Mouse (Mus musculus) urinary bladder, postnatal 10 days (tissue): ENCODE results near the gene Ppp1r12c.
A peak's percentile ranks its signal among the peaks of the same experiment; 100 is the strongest.
"Not testable (repeated sequence)": the region's sequence is repeated elsewhere in the genome, so short reads cannot be mapped to it uniquely, and the experiment has no call there.

ENCODE experiments used
- DNase-seq: peaks from one replicate; pipeline ENCODE4 v3.0.0; 2022; ENCODE audit warnings: low spot score

Ppp1r12c gene

GRCm38 (mm10) chr7:4501558-4502397 lies at the start of gene Ppp1r12c:
Ppp1r12c (minus strand) TSS chr7:4501680.
- DNase-seq: peak; percentile 90

DNA sequence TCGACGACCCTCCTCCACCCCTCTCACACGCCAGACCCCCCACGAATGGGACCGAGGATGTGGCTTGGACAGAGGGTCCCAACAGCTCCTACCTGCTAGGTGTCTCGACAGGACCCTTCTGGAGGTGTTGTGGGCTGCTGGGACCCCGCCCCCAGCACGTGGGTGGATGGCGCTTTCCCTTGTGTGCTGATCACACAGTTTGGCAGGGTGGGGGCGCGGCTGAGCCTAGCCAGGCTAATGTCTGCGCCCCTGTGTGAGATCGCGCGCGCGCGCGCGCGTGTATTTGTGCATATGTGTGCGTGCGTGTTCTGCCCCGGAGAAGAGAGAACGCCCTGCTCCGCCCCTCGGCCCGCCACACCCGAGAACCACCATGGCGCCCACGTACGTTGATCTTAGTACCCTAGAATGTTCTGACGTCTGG lies 45.8 kb upstream of the Ppp1r12c start, which contains the start of gene Syt5:
Syt5 (minus strand) TSS at position 321 of the 421 bp plus-strand sequence.
- DNase-seq: no peak

GRCm38 (mm10) chr7:4546591-4547131 lies 45.2 kb upstream of the Ppp1r12c start:
- DNase-seq: no peak

- DNase-seq: no peak
These were observed 44.6 kb upstream of the Ppp1r12c start for GRCm38 (mm10) chr7:4546050-4546449.

GRCm38 (mm10) chr7:4542013-4542412 lies 40.5 kb upstream of the Ppp1r12c start:
- DNase-seq: no peak

DNA sequence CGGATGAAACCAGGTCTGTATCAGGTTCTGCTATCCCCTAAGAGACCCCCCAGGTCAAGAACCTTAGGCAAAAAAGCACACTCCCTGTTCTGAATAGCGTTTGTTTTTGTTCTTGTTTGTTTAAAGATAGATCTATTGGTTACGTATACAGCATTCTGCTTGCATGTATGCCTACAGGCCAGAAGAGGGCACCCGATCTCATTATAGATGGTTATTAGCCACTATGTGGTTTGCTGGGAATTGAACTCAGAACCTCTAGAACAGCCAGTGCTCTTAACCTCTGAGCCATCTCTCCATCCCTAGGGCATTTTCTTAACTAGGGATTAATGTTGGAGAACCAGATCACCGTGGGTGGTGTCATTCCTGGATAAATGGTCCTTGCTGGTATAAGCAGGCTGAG lies 39.9 kb upstream of the Ppp1r12c start:
- DNase-seq: no peak

- no peak for DNase-seq
These were observed 37.5 kb upstream of the Ppp1r12c start for GRCm38 (mm10) chr7:4539019-4539418.

GRCm38 (mm10) chr7:4537181-4537580 lies 35.7 kb upstream of the Ppp1r12c start:
- DNase-seq: no peak

- no peak for DNase-seq
These were observed 34.9 kb upstream of the Ppp1r12c start for GRCm38 (mm10) chr7:4536369-4536768.

- DNase-seq: no peak
These were observed 30.7 kb upstream of the Ppp1r12c start, which contains the start of gene Dnaaf3 for GRCm38 (mm10) chr7:4532005-4532729. Dnaaf3 (minus strand) TSS chr7:4532453.

DNA sequence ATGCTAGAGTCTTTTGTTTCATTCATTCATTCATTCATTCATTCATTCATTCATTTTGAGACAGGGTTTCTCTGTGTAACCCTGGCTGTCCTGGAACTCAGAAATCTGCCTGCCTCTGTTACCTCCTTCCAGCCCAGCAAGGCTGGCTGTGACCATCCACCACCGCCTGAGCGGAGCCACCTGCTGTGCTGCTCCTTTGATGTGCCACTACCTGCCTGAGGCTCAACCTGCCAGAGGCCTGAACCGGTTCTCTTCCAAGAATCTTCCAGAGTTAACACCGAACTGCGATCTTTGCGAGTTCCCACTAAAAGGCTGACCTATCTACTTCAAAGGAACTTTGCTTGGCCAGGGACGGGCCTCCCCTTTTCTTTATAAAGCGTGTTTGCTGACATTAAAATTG lies 28.7 kb upstream of the Ppp1r12c start:
- not testable (repeated sequence) for DNase-seq

- DNase-seq: no peak
These were observed 25.8 kb upstream of the Ppp1r12c start for GRCm38 (mm10) chr7:4527302-4527689.

- no peak for DNase-seq
These were observed 25.1 kb upstream of the Ppp1r12c start for GRCm38 (mm10) chr7:4526341-4527301.

GRCm38 (mm10) chr7:4524212-4524922 lies 22.9 kb upstream of the Ppp1r12c start, which contains the start of gene Tnni3:
Tnni3 (minus strand) TSS chr7:4524229.
- not testable (repeated sequence) for DNase-seq

DNA sequence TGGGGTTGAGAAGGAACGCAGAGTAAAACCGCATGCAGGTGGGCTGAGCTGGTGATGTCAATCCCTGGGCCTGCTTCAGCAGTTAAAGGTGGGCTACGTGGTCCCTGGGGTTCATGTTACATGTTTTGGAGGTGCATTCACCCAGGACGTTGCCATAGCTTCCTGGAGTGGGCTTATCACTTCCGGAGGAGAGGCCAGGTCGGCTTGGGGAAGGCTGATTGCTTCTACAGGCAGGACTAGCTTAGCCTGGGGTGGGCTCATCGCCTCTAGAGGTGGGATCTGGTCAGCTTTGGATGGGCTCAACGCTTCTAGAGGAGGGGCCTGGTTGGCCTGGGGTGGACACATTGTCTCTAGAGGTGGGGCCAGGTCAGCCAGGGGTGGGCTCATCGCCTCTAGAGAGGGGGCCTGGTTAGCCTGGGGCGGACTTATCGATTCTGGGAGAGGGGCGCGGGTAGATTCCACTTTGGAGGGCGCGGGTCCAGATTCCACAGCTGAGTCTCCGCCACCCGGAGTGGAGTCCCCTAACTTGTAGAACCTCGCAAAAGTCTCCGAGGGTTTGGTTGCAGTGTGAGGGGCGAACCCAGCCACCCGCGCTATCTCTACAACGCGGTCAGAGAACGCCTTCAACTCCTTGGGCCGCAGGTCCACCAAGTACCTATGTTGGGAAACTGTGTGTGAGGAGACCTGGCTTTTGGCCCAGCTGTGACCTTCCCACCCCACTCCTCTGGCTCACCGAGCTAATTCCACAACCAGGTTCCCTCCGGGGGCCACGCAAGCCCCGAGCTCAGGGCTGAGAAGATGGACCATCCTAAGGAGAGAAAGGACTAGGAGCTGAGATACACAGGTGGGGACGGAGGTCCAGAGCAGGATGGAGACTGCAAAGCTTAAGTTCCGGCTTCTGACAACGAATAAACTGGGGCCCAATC lies 22.0 kb upstream of the Ppp1r12c start:
- DNase-seq: no peak

DNA sequence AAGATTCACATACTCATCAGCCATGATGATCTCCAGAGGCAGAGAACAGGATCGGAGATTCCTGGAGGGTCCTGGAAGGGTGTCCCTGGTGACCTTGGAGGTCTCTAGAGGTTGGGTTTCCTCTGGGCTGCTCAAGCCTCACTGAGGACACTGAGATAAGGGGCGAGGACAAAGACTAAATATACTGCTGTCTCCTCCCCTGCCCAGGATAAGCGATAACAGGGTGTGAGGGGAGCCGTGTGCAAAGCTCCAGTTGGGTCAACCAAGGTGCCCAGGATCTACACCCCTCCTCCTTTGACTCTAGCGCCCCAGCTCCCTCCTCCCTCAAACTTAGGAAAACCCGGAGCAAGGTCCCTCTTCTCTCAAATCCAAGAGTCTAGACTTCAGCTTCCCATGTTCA lies 20.8 kb upstream of the Ppp1r12c start:
- no peak for DNase-seq

- DNase-seq: no peak
These were observed 19.9 kb upstream of the Ppp1r12c start for GRCm38 (mm10) chr7:4521231-4522003.

- DNase-seq: no peak
These were observed 17.0 kb upstream of the Ppp1r12c start for GRCm38 (mm10) chr7:4518487-4518886.
